Mouse (Mus musculus): ENCODE results near the gene Gm10721. TPM values are rescaled to one million over a fixed set of nuclear protein-coding genes. Genes with fewer than 3 reads are reported as not detected.
A peak's percentile ranks its signal among the peaks of the same experiment; 100 is the strongest.
"Not testable (repeated sequence)": the region's sequence is repeated elsewhere in the genome, so short reads cannot be mapped to it uniquely, and the experiment has no call there.

Gene Gm10721
- polyA plus RNA-seq, 1 experiment from 2014 or later, result not detected

DNA sequence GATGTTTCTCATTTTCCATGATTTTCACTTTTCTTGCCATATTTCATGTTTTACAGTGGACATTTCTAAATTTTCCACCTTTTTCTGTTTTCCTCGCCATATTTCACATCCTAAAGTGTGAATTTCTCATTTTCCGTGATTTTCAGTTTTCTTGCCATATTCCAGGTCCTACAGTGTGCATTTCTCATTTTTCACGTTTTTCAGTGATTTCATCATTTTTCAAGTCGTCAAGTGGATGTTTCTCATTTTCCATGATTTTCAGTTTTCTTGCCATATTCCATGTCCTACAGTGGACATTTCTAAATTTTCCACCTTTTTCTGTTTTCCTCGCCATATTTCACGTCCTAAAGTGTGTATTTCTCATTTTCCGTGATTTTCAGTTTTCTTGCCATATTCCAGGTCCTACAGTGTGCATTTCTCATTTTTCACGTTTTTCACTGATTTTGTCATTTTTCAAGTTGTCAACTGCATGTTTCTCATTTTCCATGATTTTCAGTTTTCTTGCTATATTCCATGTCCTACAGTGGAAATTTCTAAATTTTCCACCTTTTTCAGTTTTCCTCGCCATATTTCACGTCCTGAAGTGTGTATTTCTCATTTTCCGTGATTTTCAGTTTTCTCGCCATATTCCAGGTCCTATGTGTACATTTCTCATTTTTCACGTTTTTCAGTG is 10.5 kb downstream of the Gm10721 start, which contains the start of gene Gm10718:
TSS of gene Gm10718 (plus strand) at position 236 of the 673 bp plus-strand sequence.
- 69% methylated on average over 9 of the region's 13 CpGs for WGBS (ENCODE audit: insufficient replicate concordance)
- H3K4me3 ChIP-seq (ENCODE audit: low read depth, low read length); H3K4me1 ChIP-seq (ENCODE audit: control insufficient read depth, insufficient read depth, low read length); H3K27me3 ChIP-seq (ENCODE audit: control insufficient read depth, insufficient read depth, low read length); H3K27ac ChIP-seq (ENCODE audit: low read depth, low read length); H3K4me2 ChIP-seq; H3K9ac ChIP-seq (ENCODE audit: low read depth, low read length); H3K9me3 ChIP-seq (replicated peaks; ENCODE audit: control insufficient read depth, low read length); ATAC-seq (replicated peaks; ENCODE audit: insufficient number of reproducible peaks, low FRiP score, low TSS enrichment); H3K36me3 ChIP-seq (ENCODE audit: control insufficient read depth, insufficient read depth, low read length): not testable (repeated sequence)

- H3K27ac ChIP-seq (ENCODE audit: low read depth, low read length); H3K9ac ChIP-seq (ENCODE audit: low read depth, low read length); H3K36me3 ChIP-seq (ENCODE audit: control insufficient read depth, insufficient read depth, low read length); H3K4me1 ChIP-seq (ENCODE audit: control insufficient read depth, insufficient read depth, low read length); ATAC-seq (replicated peaks; ENCODE audit: insufficient number of reproducible peaks, low FRiP score, low TSS enrichment); H3K4me3 ChIP-seq (ENCODE audit: low read depth, low read length); H3K9me3 ChIP-seq (replicated peaks; ENCODE audit: control insufficient read depth, low read length); H3K4me2 ChIP-seq; H3K27me3 ChIP-seq (ENCODE audit: control insufficient read depth, insufficient read depth, low read length): not testable (repeated sequence)
- 56% methylated on average over 14 of the region's 16 CpGs for WGBS (ENCODE audit: insufficient replicate concordance)
Measured at GRCm38 (mm10) chr9:3023985-3024648, 11.2 kb downstream of the Gm10721 start.

DNA sequence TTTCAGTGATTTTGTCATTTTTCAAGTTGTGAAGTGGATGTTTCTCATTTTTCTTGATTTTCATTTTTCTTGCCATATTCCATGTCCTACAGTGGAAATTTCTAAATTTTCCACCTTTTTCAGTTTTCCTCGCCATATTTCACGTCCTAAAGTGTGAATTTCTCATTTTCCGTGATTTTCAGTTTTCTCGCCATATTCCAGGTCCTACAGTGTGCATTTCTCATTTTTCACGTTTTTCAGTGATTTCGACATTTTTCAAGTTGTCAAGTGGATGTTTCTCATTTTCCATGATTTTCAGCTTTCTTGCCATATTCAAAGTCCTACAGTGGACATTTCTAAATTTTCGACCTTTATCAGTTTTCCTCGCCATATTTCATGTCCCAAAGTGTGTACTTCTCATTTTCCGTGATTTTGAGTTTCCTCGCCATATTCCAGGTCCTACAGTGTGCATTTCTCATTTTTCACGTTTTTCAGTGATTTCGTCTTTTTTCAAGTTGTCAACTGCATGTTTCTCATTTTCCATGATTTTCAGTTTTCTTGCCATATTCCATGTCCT is 12.1 kb downstream of the Gm10721 start, which contains the start of gene Gm10717:
TSS of gene Gm10717 (plus strand) at position 506 of the 556 bp plus-strand sequence.
- not testable (repeated sequence) for H3K27me3 ChIP-seq (ENCODE audit: control insufficient read depth, insufficient read depth, low read length); H3K27ac ChIP-seq (ENCODE audit: low read depth, low read length); H3K9me3 ChIP-seq (replicated peaks; ENCODE audit: control insufficient read depth, low read length); H3K4me2 ChIP-seq; H3K36me3 ChIP-seq (ENCODE audit: control insufficient read depth, insufficient read depth, low read length); ATAC-seq (replicated peaks; ENCODE audit: insufficient number of reproducible peaks, low FRiP score, low TSS enrichment); H3K4me3 ChIP-seq (ENCODE audit: low read depth, low read length); H3K4me1 ChIP-seq (ENCODE audit: control insufficient read depth, insufficient read depth, low read length); H3K9ac ChIP-seq (ENCODE audit: low read depth, low read length)
- 68% methylated on average over 12 of the region's 12 CpGs for WGBS (ENCODE audit: insufficient replicate concordance)

GRCm38 (mm10) chr9:3025653-3026052 is 12.7 kb downstream of the Gm10721 start:
- WGBS (ENCODE audit: insufficient replicate concordance), result 58% methylated on average over 4 of the region's 6 CpGs
- H3K27me3 ChIP-seq (ENCODE audit: control insufficient read depth, insufficient read depth, low read length), result not testable (repeated sequence)

DNA sequence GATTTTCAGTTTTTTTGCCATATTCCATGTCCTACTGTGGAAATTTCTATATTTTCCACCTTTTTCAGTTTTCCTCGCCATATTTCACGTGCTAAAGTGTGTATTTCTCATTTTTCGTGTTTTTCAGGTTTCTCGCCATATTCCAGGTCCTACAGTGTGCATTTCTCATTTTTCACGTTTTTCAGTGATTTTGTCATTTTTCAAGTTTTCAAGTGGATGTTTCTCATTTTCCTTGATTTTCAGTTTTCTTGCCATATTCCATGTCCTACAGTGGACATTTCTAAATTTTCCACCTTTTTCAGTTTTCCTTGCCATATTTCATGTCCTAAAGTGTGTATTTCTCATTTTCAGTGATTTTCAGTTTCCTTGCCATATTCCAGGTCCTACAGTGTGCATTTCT is 13.2 kb downstream of the Gm10721 start:
- ATAC-seq (replicated peaks; ENCODE audit: insufficient number of reproducible peaks, low FRiP score, low TSS enrichment); H3K4me3 ChIP-seq (ENCODE audit: low read depth, low read length); H3K36me3 ChIP-seq (ENCODE audit: control insufficient read depth, insufficient read depth, low read length); H3K4me2 ChIP-seq; H3K9me3 ChIP-seq (replicated peaks; ENCODE audit: control insufficient read depth, low read length); H3K4me1 ChIP-seq (ENCODE audit: control insufficient read depth, insufficient read depth, low read length); H3K27me3 ChIP-seq (ENCODE audit: control insufficient read depth, insufficient read depth, low read length); H3K27ac ChIP-seq (ENCODE audit: low read depth, low read length); H3K9ac ChIP-seq (ENCODE audit: low read depth, low read length): not testable (repeated sequence)
- WGBS (ENCODE audit: insufficient replicate concordance), result 70% methylated on average over 5 of the region's 5 CpGs

More at GRCm38 (mm10) chr9:3025653-3026052, 12.7 kb downstream of the Gm10721 start:
- not testable (repeated sequence) for H3K4me3 ChIP-seq (ENCODE audit: low read depth, low read length); H3K4me1 ChIP-seq (ENCODE audit: control insufficient read depth, insufficient read depth, low read length); ATAC-seq (replicated peaks; ENCODE audit: insufficient number of reproducible peaks, low FRiP score, low TSS enrichment); H3K9me3 ChIP-seq (replicated peaks; ENCODE audit: control insufficient read depth, low read length); H3K4me2 ChIP-seq; H3K9ac ChIP-seq (ENCODE audit: low read depth, low read length); H3K27ac ChIP-seq (ENCODE audit: low read depth, low read length); H3K36me3 ChIP-seq (ENCODE audit: control insufficient read depth, insufficient read depth, low read length)

GRCm38 (mm10) chr9:3026741-3027140 is 13.8 kb downstream of the Gm10721 start:
- H3K27ac ChIP-seq (ENCODE audit: low read depth, low read length); H3K4me1 ChIP-seq (ENCODE audit: control insufficient read depth, insufficient read depth, low read length); H3K4me2 ChIP-seq; H3K36me3 ChIP-seq (ENCODE audit: control insufficient read depth, insufficient read depth, low read length); H3K9ac ChIP-seq (ENCODE audit: low read depth, low read length); ATAC-seq (replicated peaks; ENCODE audit: insufficient number of reproducible peaks, low FRiP score, low TSS enrichment); H3K27me3 ChIP-seq (ENCODE audit: control insufficient read depth, insufficient read depth, low read length); H3K4me3 ChIP-seq (ENCODE audit: low read depth, low read length); H3K9me3 ChIP-seq (replicated peaks; ENCODE audit: control insufficient read depth, low read length): not testable (repeated sequence)
- 62% methylated on average over 9 of the region's 9 CpGs for WGBS (ENCODE audit: insufficient replicate concordance)

DNA sequence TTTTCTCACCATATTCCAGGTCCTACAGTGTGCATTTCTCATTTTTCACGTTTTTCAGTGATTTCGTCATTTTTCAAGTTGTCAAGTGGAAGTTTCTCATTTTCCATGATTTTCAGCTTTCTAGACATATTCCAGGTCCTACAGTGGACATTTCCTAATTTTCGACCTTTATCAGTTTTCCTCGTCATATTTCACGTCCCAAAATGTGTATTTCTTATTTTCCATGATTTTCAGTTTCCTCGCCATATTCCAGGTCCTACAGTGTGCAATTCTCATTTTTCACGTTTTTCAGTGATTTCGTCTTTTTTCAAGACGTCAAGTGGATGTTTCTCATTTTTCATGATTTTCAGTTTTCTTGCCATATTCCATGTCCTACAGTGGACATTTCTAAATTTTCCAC is 14.3 kb downstream of the Gm10721 start:
- not testable (repeated sequence) for H3K4me3 ChIP-seq (ENCODE audit: low read depth, low read length)
- ATAC-seq (replicated peaks; ENCODE audit: insufficient number of reproducible peaks, low FRiP score, low TSS enrichment), result 0 out of 2 replicates have a peak, but pooled peaks have one; percentile 4

GRCm38 (mm10) chr9:3029276-3030000 is 16.5 kb downstream of the Gm10721 start:
- not testable (repeated sequence) for H3K27me3 ChIP-seq (ENCODE audit: control insufficient read depth, insufficient read depth, low read length); H3K4me2 ChIP-seq; ATAC-seq (replicated peaks; ENCODE audit: insufficient number of reproducible peaks, low FRiP score, low TSS enrichment); H3K9me3 ChIP-seq (replicated peaks; ENCODE audit: control insufficient read depth, low read length); H3K9ac ChIP-seq (ENCODE audit: low read depth, low read length); H3K27ac ChIP-seq (ENCODE audit: low read depth, low read length); H3K4me1 ChIP-seq (ENCODE audit: control insufficient read depth, insufficient read depth, low read length); H3K4me3 ChIP-seq (ENCODE audit: low read depth, low read length); H3K36me3 ChIP-seq (ENCODE audit: control insufficient read depth, insufficient read depth, low read length)
- 63% methylated on average over 12 of the region's 16 CpGs for WGBS (ENCODE audit: insufficient replicate concordance)

More for the DNA sequence above, 14.3 kb downstream of the Gm10721 start:
- not testable (repeated sequence) for H3K9me3 ChIP-seq (replicated peaks; ENCODE audit: control insufficient read depth, low read length); H3K27ac ChIP-seq (ENCODE audit: low read depth, low read length); H3K27me3 ChIP-seq (ENCODE audit: control insufficient read depth, insufficient read depth, low read length); H3K4me2 ChIP-seq; H3K36me3 ChIP-seq (ENCODE audit: control insufficient read depth, insufficient read depth, low read length); H3K4me1 ChIP-seq (ENCODE audit: control insufficient read depth, insufficient read depth, low read length); H3K9ac ChIP-seq (ENCODE audit: low read depth, low read length)
- WGBS (ENCODE audit: insufficient replicate concordance), result 66% methylated on average over 9 of the region's 9 CpGs
